Mouse (Mus musculus) midbrain, embryonic 10.5 days (tissue): ENCODE data around the gene Foxp1. TPM values are rescaled to one million over a fixed set of nuclear protein-coding genes. Genes with fewer than 3 reads are reported as not detected.

Experiments
- DNase-seq: peaks from one replicate; pipeline ENCODE4 v3.0.0-alpha.2; 2017; ENCODE audit warnings: low spot score
- H3K27ac ChIP-seq: fragments of 300-500 bp; sonication (generic); replicated peaks from 2 replicates; pipeline ENCODE4 v1.5.1; 2016; ENCODE audit warnings: mild to moderate bottlenecking
- H3K27me3 ChIP-seq: fragments of 300-500 bp; sonication (generic); 2 replicates; pipeline ENCODE4 v1.6.1; 2016; ENCODE audit warnings: low read depth, mild to moderate bottlenecking; ENCODE audit not compliant: poor library complexity, severe bottlenecking
- H3K36me3 ChIP-seq: fragments of 300-500 bp; sonication (generic); 2 replicates; pipeline ENCODE4 v1.6.1; 2016; ENCODE audit warnings: mild to moderate bottlenecking, moderate library complexity
- H3K4me1 ChIP-seq: fragments of 300-500 bp; sonication (generic); 2 replicates; pipeline ENCODE4 v1.6.1; 2016
- H3K4me3 ChIP-seq: fragments of 300-500 bp; sonication (generic); 2 replicates; pipeline ENCODE4 v1.5.1; 2016; ENCODE audit warnings: mild to moderate bottlenecking, moderate library complexity
- H3K9me3 ChIP-seq: fragments of 300-500 bp; sonication (generic); replicated peaks from 2 replicates; pipeline ENCODE4 v1.6.1; 2016; ENCODE audit warnings: mild to moderate bottlenecking
- WGBS: fragments of 180-500 bp; shearing (Covaris S2); methylation state at CpG from one replicate; pipeline ENCODE4 v1.1.7; 2016; 5-methylcytosine and 5-hydroxymethylcytosine counted together
- polyA plus RNA-seq: library from polyadenylated mRNA; unstranded; fragments of >200 nt; fragmentation: Nextera tagmentation; extraction: Ambion mirVana; gene quantifications from 2 replicates; pipeline ENCODE4 v1.2.1, GENCODE M21; 2016

The Foxp1 gene
- polyA plus RNA-seq, 1 experiment from 2014 or later, result 63.7 TPM

DNA sequence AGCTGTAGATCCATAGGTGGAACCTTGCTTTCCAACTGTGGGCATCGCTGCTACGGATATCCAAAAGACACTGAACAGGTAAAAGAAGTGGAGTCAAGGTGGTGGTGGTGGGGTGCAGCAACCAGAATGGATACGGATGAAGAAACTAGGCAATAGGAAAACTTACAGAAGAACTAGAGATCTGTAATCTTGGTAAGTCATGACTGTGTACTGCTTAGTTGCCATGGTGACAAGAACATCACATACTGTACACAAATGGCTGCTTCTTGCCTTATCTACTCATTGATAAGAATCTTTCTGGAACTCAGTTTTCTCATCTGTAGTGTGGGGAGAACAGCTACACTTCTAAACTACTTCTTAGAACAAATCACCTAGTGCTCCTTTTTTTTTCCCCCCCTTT, 302.0 kb downstream of the Foxp1 start:
- 95% methylated on average over 3 of the region's 3 CpGs for WGBS
- peaks cover 19% of the 10 kb centered on the region for H3K4me1 ChIP-seq
- no peaks in the 10 kb centered on the region for H3K9me3 ChIP-seq
- H3K27me3 ChIP-seq, result no peaks in the 10 kb centered on the region
- no peak overlapping the region for H3K27ac ChIP-seq
- no peaks in the 10 kb centered on the region for H3K36me3 ChIP-seq
- H3K4me3 ChIP-seq, result no peak overlapping the region
- DNase-seq, result no peak

DNA sequence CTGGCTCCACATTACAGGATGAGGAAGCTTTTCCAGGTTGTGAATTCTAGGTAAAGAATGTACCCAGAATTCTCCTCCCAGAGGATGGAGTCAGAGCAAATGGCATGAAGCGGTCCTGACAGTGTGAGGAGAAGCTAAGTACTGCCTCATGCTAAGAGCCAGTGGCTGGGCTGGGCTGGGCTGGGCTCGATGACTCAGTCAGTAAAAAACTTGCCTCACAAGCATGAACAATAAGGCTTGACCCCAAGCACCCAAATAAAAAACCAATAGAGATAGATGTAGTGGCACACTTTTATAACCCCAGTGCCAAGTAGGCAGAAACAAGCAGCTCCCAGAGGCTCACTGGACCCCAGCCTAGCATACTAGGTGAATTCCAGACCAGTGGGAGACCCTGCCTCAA, 304.7 kb downstream of the Foxp1 start:
- WGBS, result 81% methylated on average over 2 of the region's 2 CpGs
- Histone ChIP-seq H3K36me3 (no peaks in the 10 kb centered on the region), H3K27ac (no peak overlapping the region), H3K9me3 (no peaks in the 10 kb centered on the region), H3K4me3 (no peak overlapping the region), H3K27me3 (no peaks in the 10 kb centered on the region), H3K4me1 (peaks cover 14% of the 10 kb centered on the region)
- no peak for DNase-seq

DNA sequence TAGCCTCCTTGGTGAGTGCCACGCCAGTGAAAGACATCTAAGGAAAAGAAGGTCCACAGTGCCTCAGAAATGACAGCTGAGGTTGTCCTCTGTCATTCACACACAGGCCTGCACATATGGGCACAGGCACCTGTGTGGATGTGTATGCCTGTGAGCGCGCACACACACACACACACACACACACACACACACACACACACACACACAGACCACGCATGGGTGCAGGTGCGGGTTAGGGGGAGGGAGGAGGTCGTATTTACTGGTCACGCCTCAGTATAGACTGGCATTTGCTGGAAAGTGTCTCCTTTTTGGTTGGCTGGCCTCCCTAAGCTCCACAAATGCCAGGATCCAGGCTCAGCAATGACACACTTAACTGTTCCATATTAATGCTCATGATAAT, 305.4 kb downstream of the Foxp1 start:
- no peak overlapping the region for H3K4me3 ChIP-seq
- H3K4me1 ChIP-seq, result peaks cover 20% of the 10 kb centered on the region
- no peaks in the 10 kb centered on the region for H3K36me3 ChIP-seq
- DNase-seq, result no peak
- 86% methylated on average over 7 of the region's 7 CpGs for WGBS
- no peaks in the 10 kb centered on the region for H3K9me3 ChIP-seq
- no peaks in the 10 kb centered on the region for H3K27me3 ChIP-seq
- H3K27ac ChIP-seq, result no peak overlapping the region; the same call in 1 of the 2 replicates

GRCm38 (mm10) chr6:99212461-99212860, 310.1 kb downstream of the Foxp1 start:
- Histone ChIP-seq H3K27ac (0 out of 2 replicates have a peak overlapping the region, but pooled peaks have one; percentile 18), H3K27me3 (no peaks in the 10 kb centered on the region), H3K36me3 (no peaks in the 10 kb centered on the region), H3K9me3 (no peaks in the 10 kb centered on the region), H3K4me3 (no peak overlapping the region), H3K4me1 (peaks cover 35% of the 10 kb centered on the region)
- WGBS, result 90% methylated on average over 4 of the region's 4 CpGs
- no peak for DNase-seq

GRCm38 (mm10) chr6:99211663-99212333, 310.7 kb downstream of the Foxp1 start:
- WGBS, result 84% methylated on average over 5 of the region's 5 CpGs
- Histone ChIP-seq H3K27ac (0 out of 2 replicates have a peak overlapping the region, but pooled peaks have one; percentile 18), H3K27me3 (no peaks in the 10 kb centered on the region), H3K4me1 (peaks cover 35% of the 10 kb centered on the region), H3K9me3 (no peaks in the 10 kb centered on the region), H3K36me3 (no peaks in the 10 kb centered on the region), H3K4me3 (no peak overlapping the region)
- DNase-seq, result no peak

DNA sequence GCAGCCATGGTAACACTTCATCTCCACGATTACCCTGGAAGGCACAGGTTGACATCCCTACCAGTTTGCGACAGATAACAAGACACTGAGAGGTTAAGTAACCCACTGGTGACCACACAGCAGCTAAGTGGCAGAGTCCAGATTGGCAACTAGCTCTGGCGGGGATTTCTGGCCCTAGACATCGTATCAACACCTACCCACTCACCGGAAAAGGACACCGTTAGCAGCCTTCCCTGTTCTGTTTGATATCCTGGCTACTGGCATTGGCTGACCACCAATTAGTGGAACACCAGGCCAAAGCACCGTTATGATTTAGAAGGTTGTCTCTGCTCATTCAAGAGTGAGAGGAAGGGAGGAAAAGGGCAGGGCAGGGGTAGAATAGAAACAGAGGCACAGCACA, 312.4 kb downstream of the Foxp1 start:
- no peak overlapping the region for H3K27ac ChIP-seq
- no peak for DNase-seq
- no peaks in the 10 kb centered on the region for H3K27me3 ChIP-seq
- no peak overlapping the region for H3K4me3 ChIP-seq
- H3K9me3 ChIP-seq, result no peaks in the 10 kb centered on the region
- H3K4me1 ChIP-seq, result peaks cover 47% of the 10 kb centered on the region
- WGBS, result 96% methylated on average over 7 of the region's 7 CpGs
- no peaks in the 10 kb centered on the region for H3K36me3 ChIP-seq

GRCm38 (mm10) chr6:99207226-99207885, 315.2 kb downstream of the Foxp1 start:
- H3K27me3 ChIP-seq, result no peaks in the 10 kb centered on the region
- peak; percentile 26 for DNase-seq
- WGBS, result 60% methylated on average over 6 of the region's 6 CpGs
- H3K27ac ChIP-seq, result peak overlapping the region; percentile 61
- peaks cover 70% of the 10 kb centered on the region for H3K4me1 ChIP-seq
- no peaks in the 10 kb centered on the region for H3K9me3 ChIP-seq
- no peaks in the 10 kb centered on the region for H3K36me3 ChIP-seq
- no peak overlapping the region for H3K4me3 ChIP-seq

DNA sequence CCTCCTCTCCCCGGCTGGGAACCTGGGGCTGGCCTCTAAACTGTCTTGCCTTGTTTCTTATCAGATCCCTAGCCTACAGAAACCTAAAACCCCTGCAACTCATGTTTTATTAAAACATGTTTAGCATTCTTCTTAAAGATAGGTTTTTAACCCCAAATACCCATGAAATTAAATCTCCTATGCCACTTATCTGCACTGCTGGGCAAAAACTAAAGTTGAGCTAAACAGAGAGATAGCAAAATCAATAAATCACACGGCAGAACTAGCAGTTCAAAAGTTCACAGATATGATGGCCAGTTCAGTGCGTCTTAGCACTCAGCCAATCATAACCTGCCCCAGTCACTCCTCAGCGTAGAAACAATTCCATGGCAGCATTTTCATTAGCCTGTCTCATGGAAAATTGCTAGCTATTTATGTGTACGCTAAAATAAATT, 316.1 kb downstream of the Foxp1 start:
- Histone ChIP-seq H3K27me3 (no peaks in the 10 kb centered on the region), H3K27ac (peak overlapping the region; percentile 78), H3K4me1 (peaks cover 70% of the 10 kb centered on the region), H3K9me3 (no peaks in the 10 kb centered on the region), H3K4me3 (no peak overlapping the region), H3K36me3 (no peaks in the 10 kb centered on the region)
- 41% methylated on average over 5 of the region's 5 CpGs for WGBS
- DNase-seq, result no peak

DNA sequence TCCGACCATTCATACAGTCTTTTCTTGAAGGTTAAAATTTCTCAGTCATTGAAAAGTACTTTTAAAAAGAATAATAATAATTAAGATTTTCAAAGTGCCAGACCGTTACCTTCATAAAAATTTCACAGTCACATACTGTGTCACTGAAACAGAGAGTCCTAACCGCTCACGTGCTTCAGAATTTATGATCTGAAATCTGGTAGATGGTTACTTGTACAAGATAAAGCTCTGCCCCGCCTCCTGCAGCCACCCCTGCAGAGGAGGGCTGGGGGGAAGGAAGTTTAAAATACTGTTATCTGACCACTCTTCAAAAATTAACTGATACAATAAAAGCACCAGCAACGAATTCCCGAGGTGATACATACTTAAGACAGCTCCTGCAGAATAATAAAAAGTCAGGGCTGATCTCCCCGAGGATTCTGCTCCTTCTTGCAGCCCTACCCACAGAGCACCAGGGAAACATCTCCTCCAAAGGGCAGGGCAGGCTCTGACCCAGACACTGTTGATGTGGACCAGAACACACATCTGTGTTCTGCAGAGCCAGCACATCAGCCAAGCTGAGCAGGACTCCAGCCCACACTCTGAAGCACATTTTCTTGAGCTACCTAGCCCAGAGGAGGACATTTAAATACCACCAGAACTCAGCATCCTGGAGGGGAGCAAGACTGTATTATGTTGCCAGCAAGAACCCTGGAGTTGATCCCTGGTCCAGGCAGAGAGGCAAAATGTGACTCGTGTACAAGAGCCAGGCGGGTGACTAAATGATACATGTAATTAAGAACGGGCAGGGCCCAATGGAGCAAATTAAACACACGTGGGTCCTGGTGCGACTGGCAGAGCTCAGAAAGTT, 316.7 kb downstream of the Foxp1 start:
- Histone ChIP-seq H3K27ac (peak overlapping the region; percentile 78), H3K9me3 (no peaks in the 10 kb centered on the region), H3K27me3 (no peaks in the 10 kb centered on the region), H3K4me3 (peak overlapping the region; percentile 45), H3K4me1 (peaks cover 76% of the 10 kb centered on the region), H3K36me3 (no peaks in the 10 kb centered on the region)
- peak; percentile 21 for DNase-seq
- WGBS, result 34% methylated on average over 13 of the region's 13 CpGs

DNA sequence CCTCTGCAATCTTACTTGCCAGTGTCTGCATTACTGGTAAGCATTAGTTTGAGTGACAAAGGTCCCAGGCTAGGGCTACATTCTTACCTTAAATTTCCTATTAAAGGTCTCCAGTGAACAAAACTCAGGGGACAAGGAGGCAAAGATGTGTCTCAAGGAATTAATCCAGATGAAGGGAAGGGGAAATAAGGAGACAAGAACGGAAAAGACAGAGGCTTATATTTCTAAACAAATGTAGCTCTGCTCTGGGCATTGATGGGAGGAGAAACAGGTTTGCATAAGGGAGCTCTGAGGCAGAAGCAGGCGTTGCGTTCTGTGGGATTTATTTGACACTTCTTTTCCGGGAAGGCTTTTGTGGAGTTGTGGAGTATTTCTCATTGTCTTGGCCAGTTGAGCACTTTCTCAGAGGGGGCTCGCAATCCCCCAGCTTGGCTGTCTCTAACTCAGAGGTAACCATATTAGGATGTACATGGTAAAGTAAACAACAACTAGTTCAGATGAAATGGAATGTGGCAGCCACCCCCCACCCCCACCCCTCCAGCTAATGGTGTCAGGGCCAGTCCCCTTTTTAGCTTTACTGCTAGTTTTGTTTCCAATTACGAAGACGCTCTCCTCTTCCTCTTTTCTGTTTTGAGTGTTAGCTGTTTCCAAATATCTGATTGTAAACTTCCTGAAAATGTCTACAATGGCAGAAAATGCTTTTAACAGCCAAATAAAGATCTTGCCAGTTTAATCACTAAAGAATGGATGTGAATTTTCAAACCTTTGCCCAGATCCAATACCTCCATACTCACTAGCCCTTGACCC, 317.5 kb downstream of the Foxp1 start:
- no peaks in the 10 kb centered on the region for H3K36me3 ChIP-seq
- no peaks in the 10 kb centered on the region for H3K9me3 ChIP-seq
- 3% methylated on average over 7 of the region's 7 CpGs for WGBS
- H3K4me3 ChIP-seq, result peak overlapping the region; percentile 45
- peaks cover 85% of the 10 kb centered on the region for H3K4me1 ChIP-seq
- peak; percentile 28 for DNase-seq
- H3K27me3 ChIP-seq, result no peaks in the 10 kb centered on the region
- H3K27ac ChIP-seq, result peak overlapping the region; percentile 78

DNA sequence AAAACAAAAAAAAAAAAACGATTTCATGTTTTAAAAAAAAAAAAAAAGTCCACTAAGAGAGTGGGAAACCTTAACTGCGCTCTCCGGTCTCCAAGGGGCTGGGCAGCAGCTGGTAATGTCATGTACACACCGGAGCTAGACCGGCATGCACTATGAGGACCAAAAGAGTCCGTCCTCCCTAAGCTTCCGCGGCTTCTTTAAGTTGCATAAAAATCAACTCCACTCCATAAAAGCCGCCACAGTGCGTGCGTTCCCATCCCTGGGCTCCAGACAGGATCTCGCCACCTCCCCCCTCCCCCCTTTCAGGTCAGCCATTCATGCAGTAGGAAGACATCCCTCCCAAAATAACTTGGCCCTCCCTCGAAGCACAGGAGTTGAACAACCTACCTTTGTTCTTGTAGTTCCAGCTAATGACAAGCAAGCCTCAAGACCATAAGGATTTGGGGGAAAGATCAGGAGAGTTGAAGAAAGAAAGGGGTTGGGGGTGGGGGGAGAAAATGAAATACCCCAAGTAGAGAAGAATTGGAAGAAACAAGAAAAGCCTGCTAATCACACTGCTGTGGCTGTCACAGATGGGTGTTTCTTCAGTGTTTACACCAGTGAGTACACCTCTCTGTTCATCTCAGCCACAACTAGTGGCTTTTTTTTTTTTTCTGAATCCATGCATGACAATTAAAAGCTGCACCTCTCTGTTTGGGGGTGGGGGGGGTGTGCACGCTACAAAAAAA, 318.3 kb downstream of the Foxp1 start:
- no peaks in the 10 kb centered on the region for H3K27me3 ChIP-seq
- peaks cover 91% of the 10 kb centered on the region for H3K4me1 ChIP-seq
- no peaks in the 10 kb centered on the region for H3K9me3 ChIP-seq
- WGBS, result under 1% methylated on average over 14 of the region's 14 CpGs
- peak overlapping the region; percentile 45 for H3K4me3 ChIP-seq
- H3K27ac ChIP-seq, result peak overlapping the region; percentile 78
- no peaks in the 10 kb centered on the region for H3K36me3 ChIP-seq
- DNase-seq, result peak; percentile 54
